Mouse (Mus musculus) midbrain, embryonic 11.5 days (tissue): ENCODE results near the gene Abcd3. TPM values are rescaled to one million over a fixed set of nuclear protein-coding genes. Genes with fewer than 3 reads are reported as not detected.
"Not testable (repeated sequence)": the region's sequence is repeated elsewhere in the genome, so short reads cannot be mapped to it uniquely, and the experiment has no call there.

Source experiments
- ATAC-seq: fragments of 200-750 bp; cut with Nextera tagmentation; 2 replicates; pipeline ENCODE4 v1.8.0; 2017; ENCODE audit warnings: moderate TSS enrichment, moderate library complexity; ENCODE audit not compliant: low FRiP score
- DNase-seq: peaks from one replicate; pipeline ENCODE4 v3.0.0; 2015; ENCODE audit warnings: low spot score; ENCODE audit errors: missing footprints
- H3K27ac ChIP-seq: fragments of 300-500 bp; sonication (generic); 2 replicates; pipeline ENCODE4 v1.5.1; 2014; ENCODE audit warnings: low read depth, low read length
- H3K27me3 ChIP-seq: fragments of 300-500 bp; sonication (generic); 2 replicates; pipeline ENCODE4 v1.6.1; 2014; ENCODE audit warnings: mild to moderate bottlenecking, low read length, moderate library complexity, mixed read lengths; ENCODE audit not compliant: control insufficient read depth, insufficient read depth
- H3K36me3 ChIP-seq: fragments of 300-500 bp; sonication (generic); 2 replicates; pipeline ENCODE4 v1.6.1; 2014; ENCODE audit warnings: mild to moderate bottlenecking, low read length, moderate library complexity, mixed read lengths; ENCODE audit not compliant: control insufficient read depth, insufficient read depth
- H3K4me1 ChIP-seq: fragments of 300-500 bp; sonication (generic); 2 replicates; pipeline ENCODE4 v1.6.1; 2014; ENCODE audit warnings: low read length; ENCODE audit not compliant: control insufficient read depth, insufficient read depth
- H3K4me2 ChIP-seq: fragments of 300-500 bp; sonication (generic); 2 replicates; pipeline ENCODE4 v1.6.1; 2014; ENCODE audit warnings: mild to moderate bottlenecking, moderate library complexity
- H3K4me3 ChIP-seq: fragments of 300-500 bp; sonication (generic); 2 replicates; pipeline ENCODE4 v1.5.1; 2014; ENCODE audit warnings: low read depth, low read length
- H3K9ac ChIP-seq: fragments of 300-500 bp; sonication (generic); 2 replicates; pipeline ENCODE4 v1.6.1; 2014; ENCODE audit warnings: low read length
- H3K9me3 ChIP-seq: fragments of 300-500 bp; sonication (generic); 2 replicates; pipeline ENCODE4 v1.6.1; 2016; ENCODE audit warnings: low read length; ENCODE audit not compliant: control insufficient read depth
- WGBS: fragments of 180-500 bp; shearing (Covaris S2); extraction: QIAGEN DNeasy Blood & Tissue Kit; methylation state at CpG from one replicate; pipeline ENCODE4 v1.1.7; 2014; 5-methylcytosine and 5-hydroxymethylcytosine counted together
- polyA plus RNA-seq: library from polyadenylated mRNA; unstranded; fragments of >200 nt; fragmentation: Nextera tagmentation; extraction: Ambion mirVana; gene quantifications from 2 replicates; pipeline ENCODE4 v1.2.1, GENCODE M21; 2014

Gene Abcd3
- polyA plus RNA-seq, 1 experiment from 2014 or later, result 58.7 TPM

DNA sequence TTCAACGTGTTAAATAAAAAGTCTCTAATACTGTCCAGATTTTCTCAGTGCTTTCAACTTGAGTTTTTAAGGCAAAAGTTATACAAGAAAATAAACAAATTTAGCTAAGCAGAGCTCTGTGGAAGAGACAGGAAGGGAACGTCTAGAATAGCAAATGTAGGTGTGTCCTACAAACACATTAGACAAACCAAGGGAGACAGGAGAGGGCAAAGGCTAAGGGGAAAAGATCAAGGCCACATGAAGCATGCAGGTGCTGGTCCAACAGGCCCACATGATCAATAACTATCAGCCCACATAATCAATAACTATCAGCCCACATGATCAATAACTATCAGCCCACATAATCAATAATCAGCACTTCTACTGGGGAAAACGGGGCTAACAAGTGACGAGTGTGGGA lies 22.9 kb downstream of the Abcd3 start:
- Histone ChIP-seq H3K9me3 (no peaks in the 10 kb centered on the region), H3K9ac (no peak overlapping the region), H3K4me2 (no peak overlapping the region), H3K27me3 (no peaks in the 10 kb centered on the region), H3K27ac (no peak overlapping the region), H3K36me3 (no peaks in the 10 kb centered on the region), H3K4me3 (no peak overlapping the region), H3K4me1 (0 out of 2 replicates have a peak, but pooled peaks cover 2% of the 10 kb centered on the region)
- WGBS, result 86% methylated on average over 4 of the region's 4 CpGs
- ATAC-seq (no peak), DNase-seq (no peak)

DNA sequence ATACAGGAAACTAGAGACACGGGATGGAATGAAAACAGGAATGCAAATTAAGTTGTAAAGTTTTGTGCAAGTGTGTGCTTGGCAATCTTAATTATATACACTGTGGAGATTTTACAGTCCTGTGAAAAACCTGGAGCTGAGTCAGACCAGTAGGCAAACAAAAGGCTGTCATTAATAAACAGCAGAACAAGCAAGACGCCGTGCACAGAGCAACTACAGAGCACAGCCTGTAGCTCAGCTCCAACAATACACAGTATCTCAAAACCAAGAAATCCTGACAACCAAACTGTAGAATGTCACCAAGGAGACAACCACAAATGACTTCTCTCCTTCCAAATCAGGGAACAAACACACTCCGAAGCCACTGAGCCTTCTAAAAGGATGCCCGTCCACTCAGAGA lies 24.7 kb downstream of the Abcd3 start:
- ATAC-seq, result no peak
- WGBS, result 75% methylated on average over 5 of the region's 5 CpGs

DNA sequence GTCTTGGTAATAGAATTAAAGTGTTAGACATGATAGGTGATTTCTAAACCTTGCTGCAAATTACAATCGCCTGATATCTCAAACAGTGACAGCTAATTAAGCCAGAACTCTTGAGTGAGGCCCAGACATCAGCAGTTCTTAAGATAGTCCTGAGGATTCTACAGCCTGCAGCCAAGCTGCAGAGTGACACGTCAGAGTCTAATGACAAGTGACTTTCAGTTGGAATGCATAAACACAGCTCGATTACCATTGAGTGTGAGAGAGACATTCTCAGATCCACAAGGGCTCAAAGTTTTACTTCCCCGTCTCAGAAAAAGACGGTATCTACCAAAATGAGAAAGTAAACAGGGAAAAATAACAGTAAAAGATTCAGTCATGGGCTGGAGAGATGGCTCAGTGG lies 25.3 kb downstream of the Abcd3 start:
- H3K4me2 ChIP-seq, result no peak overlapping the region
- WGBS, result 82% methylated on average over 5 of the region's 5 CpGs
- ATAC-seq (no peak), DNase-seq (no peak)
- H3K27me3 ChIP-seq, result no peaks in the 10 kb centered on the region
- H3K36me3 ChIP-seq, result no peaks in the 10 kb centered on the region
- H3K9me3 ChIP-seq, result no peaks in the 10 kb centered on the region
- no peak overlapping the region for H3K9ac ChIP-seq
- no peak overlapping the region for H3K27ac ChIP-seq
- no peak overlapping the region for H3K4me3 ChIP-seq
- H3K4me1 ChIP-seq, result 0 out of 2 replicates have a peak, but pooled peaks cover 2% of the 10 kb centered on the region

More for the DNA sequence above, 24.7 kb downstream of the Abcd3 start:
- H3K27ac ChIP-seq, result no peak overlapping the region
- no peak overlapping the region for H3K9ac ChIP-seq
- no peaks in the 10 kb centered on the region for H3K36me3 ChIP-seq
- DNase-seq, result no peak
- H3K4me2 ChIP-seq, result no peak overlapping the region
- no peaks in the 10 kb centered on the region for H3K27me3 ChIP-seq
- no peak overlapping the region for H3K4me3 ChIP-seq
- no peaks in the 10 kb centered on the region for H3K9me3 ChIP-seq
- H3K4me1 ChIP-seq, result 0 out of 2 replicates have a peak, but pooled peaks cover 2% of the 10 kb centered on the region

DNA sequence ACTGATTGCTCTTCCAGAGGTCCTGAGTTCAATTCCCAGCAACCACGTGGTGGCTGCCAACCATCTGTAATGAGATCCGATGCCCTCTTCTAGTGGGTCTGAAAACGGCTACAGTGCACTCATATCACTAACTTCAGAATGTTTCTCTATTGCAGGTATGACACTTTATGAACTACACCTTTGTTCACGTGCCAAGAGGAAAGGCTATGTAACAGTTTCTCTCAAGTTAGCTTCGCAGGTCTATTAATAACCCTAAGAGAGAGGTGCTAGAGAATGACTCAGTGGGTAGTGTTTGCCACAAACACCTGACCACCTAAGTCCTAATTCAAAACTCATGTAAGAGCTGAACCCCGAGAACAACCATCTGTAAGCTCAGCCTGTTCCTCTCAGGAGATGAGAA lies 32.1 kb downstream of the Abcd3 start:
- Histone ChIP-seq H3K9me3 (no peaks in the 10 kb centered on the region), H3K4me3 (no peak overlapping the region), H3K27ac (no peak overlapping the region), H3K4me2 (no peak overlapping the region), H3K9ac (no peak overlapping the region), H3K27me3 (no peaks in the 10 kb centered on the region), H3K36me3 (0 out of 2 replicates have a peak, but pooled peaks cover 3% of the 10 kb centered on the region), H3K4me1 (no peaks in the 10 kb centered on the region)
- 89% methylated on average over 6 of the region's 6 CpGs for WGBS
- DNase-seq (no peak), ATAC-seq (no peak)

DNA sequence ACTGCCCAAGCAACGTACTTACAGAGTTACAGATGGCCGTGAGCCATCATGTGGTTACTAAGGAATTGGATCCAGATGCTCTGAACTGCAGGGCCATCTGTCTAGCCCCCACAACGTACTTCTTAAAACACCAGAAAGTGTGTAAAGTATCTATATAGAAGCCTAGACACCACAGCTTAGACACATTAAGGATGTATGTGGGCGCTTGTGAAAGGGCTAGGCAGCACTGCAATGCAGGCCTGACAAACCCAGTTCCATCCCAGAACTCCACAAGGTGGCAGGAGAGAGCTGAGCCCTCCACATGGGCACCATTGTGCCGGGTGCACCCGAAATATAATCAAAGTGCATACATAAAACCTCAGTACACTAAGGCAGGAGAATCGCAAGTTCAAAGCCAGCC lies 37.2 kb downstream of the Abcd3 start:
- no peaks in the 10 kb centered on the region for H3K9me3 ChIP-seq
- no peaks in the 10 kb centered on the region for H3K27me3 ChIP-seq
- no peaks in the 10 kb centered on the region; the same call in 1 of the 2 replicates for H3K36me3 ChIP-seq
- DNase-seq (peak; percentile 92), ATAC-seq (no peak)
- H3K27ac ChIP-seq, result no peak overlapping the region
- H3K4me2 ChIP-seq, result no peak overlapping the region
- WGBS, result 62% methylated on average over 7 of the region's 7 CpGs
- no peak overlapping the region for H3K4me3 ChIP-seq
- H3K4me1 ChIP-seq, result no peaks in the 10 kb centered on the region
- H3K9ac ChIP-seq, result no peak overlapping the region

DNA sequence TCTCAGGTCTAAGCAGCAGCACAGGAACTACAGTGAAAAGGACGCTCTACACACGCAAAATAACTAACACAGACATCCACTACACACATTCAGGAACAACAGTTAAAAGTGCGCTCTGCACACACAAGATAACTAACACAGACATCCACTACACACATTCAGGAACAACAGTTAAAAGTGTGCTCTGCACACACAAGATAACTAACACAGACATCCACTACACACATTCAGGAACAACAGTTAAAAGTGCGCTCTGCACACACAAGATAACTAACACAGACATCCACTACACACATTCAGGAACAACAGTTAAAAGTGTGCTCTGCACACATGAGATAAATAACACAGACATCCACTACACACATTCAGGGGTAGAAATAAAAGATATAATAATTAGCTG lies 41.8 kb downstream of the Abcd3 start:
- not testable (repeated sequence) for H3K4me3 ChIP-seq, H3K9ac ChIP-seq, H3K4me1 ChIP-seq, DNase-seq, H3K9me3 ChIP-seq, H3K4me2 ChIP-seq, H3K27ac ChIP-seq, ATAC-seq, H3K36me3 ChIP-seq, H3K27me3 ChIP-seq
- 93% methylated on average over 4 of the region's 4 CpGs for WGBS

DNA sequence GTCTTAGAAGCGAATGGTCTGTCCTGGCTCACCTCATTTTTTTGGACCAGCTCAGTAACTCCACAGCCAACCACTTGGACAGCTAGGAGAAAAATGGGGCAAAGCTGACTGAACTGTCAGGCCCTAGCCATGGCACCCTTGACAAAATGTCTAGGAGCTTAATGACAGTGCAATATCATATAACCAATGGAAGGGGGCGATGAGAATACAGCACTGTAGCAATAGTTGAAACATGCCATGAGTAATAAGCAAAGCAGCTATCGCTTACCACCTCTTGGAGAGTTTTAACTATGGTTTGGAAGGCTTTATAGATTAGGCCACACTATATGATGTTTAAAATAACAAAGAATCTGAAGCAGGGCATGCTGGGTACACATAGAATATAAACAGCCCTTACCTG lies 46.3 kb downstream of the Abcd3 start:
- DNase-seq (no peak), ATAC-seq (no peak)
- no peak overlapping the region for H3K9ac ChIP-seq
- WGBS, result 92% methylated on average over 3 of the region's 3 CpGs
- no peaks in the 10 kb centered on the region for H3K9me3 ChIP-seq
- no peak overlapping the region for H3K27ac ChIP-seq
- no peak overlapping the region for H3K4me3 ChIP-seq
- H3K27me3 ChIP-seq, result no peaks in the 10 kb centered on the region
- peaks cover 3% of the 10 kb centered on the region for H3K36me3 ChIP-seq
- H3K4me1 ChIP-seq, result no peaks in the 10 kb centered on the region
- H3K4me2 ChIP-seq, result no peak overlapping the region

DNA sequence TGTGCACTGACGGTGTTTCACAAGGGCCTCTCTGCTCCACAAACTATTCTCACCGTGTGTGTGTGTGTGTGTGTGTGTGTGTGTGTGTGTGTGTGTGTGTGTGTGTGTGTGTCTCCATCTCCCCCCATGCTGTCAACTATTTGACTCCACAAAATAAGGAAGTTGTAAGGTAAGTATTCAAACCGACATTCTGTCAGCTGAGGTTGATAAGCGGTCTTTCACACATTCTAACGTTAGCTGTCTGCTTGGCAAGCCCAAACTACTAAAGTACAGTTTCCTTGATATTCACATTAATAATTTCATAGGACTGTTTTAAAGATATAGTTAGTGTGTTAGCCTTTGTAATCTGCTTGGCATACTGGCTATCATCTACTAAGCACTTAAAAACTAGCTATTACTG lies 48.3 kb downstream of the Abcd3 start:
- no peak overlapping the region for H3K27ac ChIP-seq
- no peaks in the 10 kb centered on the region for H3K4me1 ChIP-seq
- H3K27me3 ChIP-seq, result no peaks in the 10 kb centered on the region
- WGBS, result 95% methylated on average over 5 of the region's 5 CpGs
- no peak for ATAC-seq
- H3K9me3 ChIP-seq, result no peaks in the 10 kb centered on the region
- no peak for DNase-seq
- H3K9ac ChIP-seq, result no peak overlapping the region
- peaks cover 3% of the 10 kb centered on the region; the same call in 1 of the 2 replicates for H3K36me3 ChIP-seq
- H3K4me3 ChIP-seq, result no peak overlapping the region
- H3K4me2 ChIP-seq, result no peak overlapping the region

DNA sequence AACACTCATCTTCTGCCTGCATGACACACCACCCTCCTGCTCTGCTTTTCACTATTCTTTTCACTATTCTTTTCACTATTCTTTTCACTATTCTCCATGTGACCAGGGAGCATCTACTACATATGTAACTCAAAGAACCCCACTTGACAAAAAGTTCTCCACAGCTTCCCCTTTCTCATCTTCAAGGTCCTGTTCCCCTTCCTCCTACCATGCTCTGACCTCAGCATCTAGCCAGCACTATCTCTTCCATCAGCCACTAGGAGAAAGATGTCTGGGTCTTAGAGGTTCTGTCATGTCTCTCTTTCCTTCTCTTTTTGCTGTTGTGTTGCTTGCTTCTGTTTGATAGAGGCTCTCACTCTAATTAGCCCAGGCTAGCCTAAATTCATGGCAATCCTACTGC lies 49.1 kb downstream of the Abcd3 start:
- no peak overlapping the region for H3K4me3 ChIP-seq
- H3K9ac ChIP-seq, result no peak overlapping the region
- no peak overlapping the region for H3K27ac ChIP-seq
- ATAC-seq (no peak), DNase-seq (no peak)
- no peaks in the 10 kb centered on the region for H3K9me3 ChIP-seq
- no peaks in the 10 kb centered on the region for H3K27me3 ChIP-seq
- peaks cover 3% of the 10 kb centered on the region; the same call in 1 of the 2 replicates for H3K36me3 ChIP-seq
- no peaks in the 10 kb centered on the region for H3K4me1 ChIP-seq
- H3K4me2 ChIP-seq, result no peak overlapping the region
